Mouse (Mus musculus) neural tube, embryonic 13.5 days (tissue): ENCODE data around the gene 9530068E07Rik. TPM values are rescaled to one million over a fixed set of nuclear protein-coding genes. Genes with fewer than 3 reads are reported as not detected.
"Not testable (repeated sequence)": the region's sequence is repeated elsewhere in the genome, so short reads cannot be mapped to it uniquely, and the experiment has no call there.

Experiments
- ATAC-seq: fragments of 200-750 bp; cut with Nextera tagmentation; 2 replicates; pipeline ENCODE4 v1.8.0; 2017; ENCODE audit warnings: low read depth, mild to moderate bottlenecking, moderate TSS enrichment, moderate library complexity
- H3K27ac ChIP-seq: fragments of 300-500 bp; sonication (generic); replicated peaks from 2 replicates; pipeline ENCODE4 v1.5.1; 2015; ENCODE audit warnings: moderate library complexity, mild to moderate bottlenecking, inconsistent platforms
- H3K27me3 ChIP-seq: fragments of 300-500 bp; sonication (generic); 2 replicates; pipeline ENCODE4 v1.6.1; 2015; ENCODE audit warnings: mild to moderate bottlenecking, inconsistent platforms
- H3K36me3 ChIP-seq: fragments of 300-500 bp; sonication (generic); 2 replicates; pipeline ENCODE4 v1.6.1; 2015; ENCODE audit warnings: mild to moderate bottlenecking, inconsistent platforms
- H3K4me1 ChIP-seq: fragments of 300-500 bp; sonication (generic); replicated peaks from 2 replicates; pipeline ENCODE4 v1.6.1; 2015; ENCODE audit warnings: inconsistent platforms
- H3K4me2 ChIP-seq: fragments of 300-500 bp; sonication (generic); 2 replicates; pipeline ENCODE4 v1.6.1; 2015; ENCODE audit warnings: inconsistent platforms, mild to moderate bottlenecking, moderate library complexity
- H3K4me3 ChIP-seq: fragments of 300-500 bp; sonication (generic); 2 replicates; pipeline ENCODE4 v1.5.1; 2015; ENCODE audit warnings: mild to moderate bottlenecking, inconsistent platforms
- H3K9ac ChIP-seq: fragments of 300-500 bp; sonication (generic); 2 replicates; pipeline ENCODE4 v1.6.1; 2015; ENCODE audit warnings: moderate library complexity, mild to moderate bottlenecking, inconsistent platforms
- H3K9me3 ChIP-seq: fragments of 300-500 bp; sonication (generic); 2 replicates; pipeline ENCODE4 v1.6.1; 2016; ENCODE audit warnings: inconsistent platforms
- WGBS: fragments of 180-500 bp; shearing (Covaris S2); methylation state at CpG from one replicate; pipeline ENCODE4 v1.1.7; 2015; 5-methylcytosine and 5-hydroxymethylcytosine counted together
- polyA plus RNA-seq: library from polyadenylated mRNA; unstranded; fragments of >200 nt; fragmentation: Nextera tagmentation; extraction: Ambion mirVana; gene quantifications from 2 replicates; pipeline ENCODE4 v1.2.1, GENCODE M21; 2015

9530068E07Rik gene
- polyA plus RNA-seq = 123 and 147 TPM in 2 replicates

DNA sequence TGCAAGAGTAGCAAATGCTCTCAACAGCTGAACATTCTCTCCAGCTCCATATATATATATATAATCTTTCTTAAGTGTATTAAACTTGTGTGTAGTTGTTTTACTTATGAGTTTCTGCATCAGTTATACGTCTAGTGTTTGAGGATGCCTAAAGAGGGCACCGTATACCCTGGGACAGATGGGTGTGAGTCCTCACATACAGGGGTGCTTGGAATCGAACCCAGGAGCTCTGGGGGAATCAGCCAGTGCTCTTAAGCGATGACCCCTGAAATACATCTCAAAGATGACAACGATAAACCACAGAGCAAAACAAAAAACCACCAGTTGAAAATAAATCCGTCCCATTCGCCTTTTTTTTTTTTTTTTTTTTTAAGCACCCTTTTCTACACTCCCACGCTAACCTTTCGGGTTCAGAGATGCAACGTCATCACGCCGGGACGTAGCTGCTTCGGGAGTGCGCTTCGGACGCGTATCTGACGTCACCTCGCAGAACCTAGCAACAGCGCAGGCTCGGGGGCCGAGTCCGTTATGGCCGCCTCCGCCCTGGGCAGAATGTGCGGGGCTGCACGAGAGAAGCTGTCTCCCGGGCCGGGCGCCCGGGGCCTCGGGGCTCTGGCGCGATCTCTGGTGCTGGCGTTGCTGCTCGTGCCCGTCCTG is at the start of gene 9530068E07Rik:
Gene 9530068E07Rik (plus strand): TSS at position 489 of the 657 bp plus-strand sequence.
- H3K27ac ChIP-seq = peak within 1 kb of the TSS; percentile 93
- H3K4me1 ChIP-seq = peaks cover 41% of the 10 kb centered on the region
- H3K9ac ChIP-seq = peak within 1 kb of the TSS; percentile 96
- H3K4me2 ChIP-seq = peak within 1 kb of the TSS; percentile 83
- whole genome bisulfite sequencing = 1% methylated on average over 38 of the region's 38 CpGs
- H3K9me3 ChIP-seq = no peaks in the 10 kb centered on the region
- peak; percentile 95 for ATAC-seq
- no peaks in the 10 kb centered on the region for H3K27me3 ChIP-seq
- H3K4me3 ChIP-seq = peak within 1 kb of the TSS; percentile 97
- H3K36me3 ChIP-seq = no peaks in the 10 kb centered on the region

DNA sequence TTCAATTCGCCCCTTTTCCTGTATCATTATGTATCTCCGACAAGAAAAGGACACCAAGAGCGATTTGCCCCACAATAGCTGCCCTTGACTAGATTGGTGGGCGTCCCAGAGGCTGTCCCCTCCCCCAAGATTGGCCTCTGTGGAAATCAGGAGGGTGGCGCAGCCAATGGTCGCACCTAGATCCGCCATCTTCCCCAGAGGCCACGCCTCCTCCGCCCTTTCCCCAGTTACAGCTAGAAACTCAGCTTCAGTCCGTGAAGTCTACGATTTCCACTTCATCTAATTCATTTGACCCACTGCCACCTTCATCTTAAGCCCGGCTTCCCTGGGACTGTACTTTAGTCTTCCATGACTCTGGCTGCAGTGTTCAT is 49.6 kb upstream of the 9530068E07Rik start:
- peak overlapping the region; percentile 50 for H3K4me2 ChIP-seq
- no peak overlapping the region for H3K9ac ChIP-seq
- no peaks in the 10 kb centered on the region for H3K36me3 ChIP-seq
- H3K4me1 ChIP-seq = 0 out of 2 replicates have a peak, but pooled peaks cover 17% of the 10 kb centered on the region
- no peaks in the 10 kb centered on the region for H3K9me3 ChIP-seq
- H3K27ac ChIP-seq = peak overlapping the region; percentile 59; the same call in 1 of the 2 replicates
- no peaks in the 10 kb centered on the region for H3K27me3 ChIP-seq
- 4% methylated on average over 12 of the region's 12 CpGs for WGBS
- H3K4me3 ChIP-seq = peak overlapping the region; percentile 24
- ATAC-seq = peak; percentile 51; the same call in 1 of the 2 replicates

- 92% methylated on average over 4 of the region's 4 CpGs for WGBS
- Histone ChIP-seq H3K4me1 (0 out of 2 replicates have a peak, but pooled peaks cover 17% of the 10 kb centered on the region), H3K27me3 (no peaks in the 10 kb centered on the region), H3K4me3 (no peak overlapping the region), H3K9me3 (no peaks in the 10 kb centered on the region), H3K9ac (no peak overlapping the region), H3K36me3 (no peaks in the 10 kb centered on the region), H3K27ac (no peak overlapping the region), H3K4me2 (no peak overlapping the region)
- no peak for ATAC-seq
Observed at GRCm38 (mm10) chr11:52348156-52348555, 48.1 kb upstream of the 9530068E07Rik start.

DNA sequence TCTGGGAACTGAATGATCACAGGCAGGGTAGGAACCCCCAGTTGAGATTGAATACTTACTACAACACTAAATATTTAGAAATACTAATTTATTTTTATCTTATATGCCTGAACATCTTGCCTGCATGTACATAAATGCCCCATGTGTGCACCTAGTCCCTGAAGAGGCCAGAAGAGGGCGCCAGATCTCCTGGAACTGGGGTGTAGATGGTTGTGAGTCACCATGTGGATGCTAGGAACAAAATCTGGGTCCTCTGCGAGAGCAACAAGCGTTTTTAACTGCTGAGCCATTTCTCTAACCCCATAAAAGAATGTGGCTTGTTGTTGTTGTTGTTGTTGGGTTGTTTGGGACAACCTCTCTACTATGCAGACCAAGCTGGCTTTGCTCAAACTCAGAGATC is 47.5 kb upstream of the 9530068E07Rik start:
- H3K4me2 ChIP-seq = no peak overlapping the region
- no peaks in the 10 kb centered on the region for H3K27me3 ChIP-seq
- no peaks in the 10 kb centered on the region for H3K9me3 ChIP-seq
- H3K9ac ChIP-seq = no peak overlapping the region
- 72% methylated on average over 3 of the region's 3 CpGs for WGBS
- H3K4me1 ChIP-seq = 0 out of 2 replicates have a peak, but pooled peaks cover 17% of the 10 kb centered on the region
- ATAC-seq = no peak
- H3K36me3 ChIP-seq = no peaks in the 10 kb centered on the region
- H3K27ac ChIP-seq = no peak overlapping the region
- H3K4me3 ChIP-seq = no peak overlapping the region

DNA sequence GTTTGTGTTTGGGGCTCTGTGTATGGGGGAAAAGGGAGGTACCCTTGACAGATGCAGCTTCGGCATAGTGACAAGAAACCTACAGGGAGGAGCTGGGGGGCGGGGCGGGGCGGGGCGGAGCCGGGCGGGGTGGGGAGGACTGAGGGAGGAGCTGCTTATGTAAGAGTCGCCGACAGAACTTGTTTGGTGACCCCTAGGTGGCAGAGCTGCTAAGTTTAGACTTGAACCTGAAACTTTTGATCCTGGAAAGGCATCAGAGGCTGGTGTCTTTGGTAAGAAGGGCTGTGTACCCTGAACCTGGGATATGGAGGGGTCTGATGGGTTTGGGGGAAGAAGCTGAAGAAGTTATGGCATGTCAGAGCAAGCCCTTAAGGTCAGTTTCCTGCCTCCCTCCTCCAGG is 45.3 kb upstream of the 9530068E07Rik start:
- no peak overlapping the region for H3K9ac ChIP-seq
- no peak overlapping the region for H3K27ac ChIP-seq
- ATAC-seq = no peak
- no peaks in the 10 kb centered on the region for H3K36me3 ChIP-seq
- no peak overlapping the region for H3K4me2 ChIP-seq
- WGBS = 3% methylated on average over 9 of the region's 9 CpGs
- 0 out of 2 replicates have a peak, but pooled peaks cover 13% of the 10 kb centered on the region for H3K4me1 ChIP-seq
- no peaks in the 10 kb centered on the region for H3K27me3 ChIP-seq
- no peak overlapping the region for H3K4me3 ChIP-seq
- no peaks in the 10 kb centered on the region for H3K9me3 ChIP-seq

GRCm38 (mm10) chr11:52352271-52352670 is 44.0 kb upstream of the 9530068E07Rik start:
- ATAC-seq = no peak
- Histone ChIP-seq H3K36me3 (no peaks in the 10 kb centered on the region), H3K4me3 (no peak overlapping the region), H3K4me1 (0 out of 2 replicates have a peak, but pooled peaks cover 7% of the 10 kb centered on the region), H3K9me3 (no peaks in the 10 kb centered on the region), H3K4me2 (no peak overlapping the region), H3K27ac (no peak overlapping the region), H3K27me3 (no peaks in the 10 kb centered on the region), H3K9ac (no peak overlapping the region)
- 95% methylated on average over 3 of the region's 3 CpGs for WGBS

DNA sequence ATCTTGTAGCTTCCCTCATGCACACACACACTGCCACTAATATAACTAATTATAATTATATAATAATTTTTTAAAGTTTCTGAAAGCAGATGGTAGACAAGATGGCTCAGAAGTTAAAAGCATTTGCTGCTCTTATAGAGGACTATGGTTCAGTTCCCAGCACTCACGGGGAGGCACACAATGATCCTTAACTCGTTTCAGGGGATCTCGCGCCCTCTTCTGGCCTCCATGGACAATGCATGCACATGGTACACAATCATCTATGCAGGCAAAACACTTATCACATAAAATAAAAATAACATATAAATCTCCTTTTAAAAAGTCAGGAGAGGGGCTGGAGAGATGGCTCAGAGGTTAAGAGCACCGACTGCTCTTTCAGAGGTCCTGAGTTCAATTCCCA is 41.6 kb upstream of the 9530068E07Rik start:
- WGBS = 83% methylated on average over 5 of the region's 5 CpGs
- H3K27ac ChIP-seq = no peak overlapping the region
- no peak for ATAC-seq

DNA sequence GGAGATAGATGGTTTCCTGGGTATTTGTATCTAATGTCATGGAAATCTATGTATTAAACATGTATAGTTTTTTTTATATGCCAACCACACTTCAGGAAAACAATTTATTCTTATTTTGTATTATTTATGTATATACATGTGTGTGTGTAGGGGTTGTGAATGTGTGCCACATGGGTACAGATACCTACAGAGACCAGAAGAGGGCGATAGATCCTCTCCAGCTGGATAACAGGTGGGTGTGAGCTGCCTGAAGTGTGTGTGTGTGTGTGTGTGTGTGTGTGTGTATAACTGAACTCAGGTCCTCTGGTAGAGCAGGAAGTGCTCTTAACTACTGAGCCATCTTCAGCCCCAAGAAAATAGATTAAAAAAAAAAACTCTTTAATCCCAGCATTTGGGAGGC is 40.6 kb upstream of the 9530068E07Rik start:
- Histone ChIP-seq H3K4me3 (no peak overlapping the region), H3K4me1 (peaks cover 15% of the 10 kb centered on the region), H3K27me3 (0 out of 2 replicates have a peak, but pooled peaks cover 7% of the 10 kb centered on the region), H3K27ac (no peak overlapping the region), H3K9ac (no peak overlapping the region), H3K36me3 (no peaks in the 10 kb centered on the region), H3K9me3 (no peaks in the 10 kb centered on the region), H3K4me2 (no peak overlapping the region)
- 71% methylated on average over 1 of the region's 1 CpGs for WGBS
- ATAC-seq = no peak

More for the DNA sequence above, 41.6 kb upstream of the 9530068E07Rik start:
- H3K4me3 ChIP-seq = no peak overlapping the region
- H3K36me3 ChIP-seq = no peaks in the 10 kb centered on the region
- H3K27me3 ChIP-seq = 0 out of 2 replicates have a peak, but pooled peaks cover 7% of the 10 kb centered on the region
- no peak overlapping the region for H3K9ac ChIP-seq
- H3K4me2 ChIP-seq = no peak overlapping the region
- peaks cover 8% of the 10 kb centered on the region for H3K4me1 ChIP-seq
- H3K9me3 ChIP-seq = no peaks in the 10 kb centered on the region

- not testable (repeated sequence) for H3K36me3 ChIP-seq, H3K27me3 ChIP-seq, H3K4me2 ChIP-seq, H3K9me3 ChIP-seq, H3K4me3 ChIP-seq, ATAC-seq, H3K9ac ChIP-seq, H3K27ac ChIP-seq
- WGBS = 94% methylated on average over 5 of the region's 5 CpGs
- peaks cover 15% of the 10 kb centered on the region for H3K4me1 ChIP-seq
Observed at GRCm38 (mm10) chr11:52357091-52357490, 39.1 kb upstream of the 9530068E07Rik start.

GRCm38 (mm10) chr11:52358520-52358919 is 37.7 kb upstream of the 9530068E07Rik start:
- no peak for ATAC-seq
- Histone ChIP-seq H3K4me2 (no peak overlapping the region), H3K9me3 (no peaks in the 10 kb centered on the region), H3K27me3 (0 out of 2 replicates have a peak, but pooled peaks cover 7% of the 10 kb centered on the region), H3K4me3 (no peak overlapping the region), H3K9ac (no peak overlapping the region), H3K4me1 (peaks cover 28% of the 10 kb centered on the region), H3K36me3 (no peaks in the 10 kb centered on the region), H3K27ac (no peak overlapping the region)
- WGBS = 56% methylated on average over 4 of the region's 4 CpGs

- peak overlapping the region; percentile 93 for H3K27ac ChIP-seq
- H3K9ac ChIP-seq = peak overlapping the region; percentile 96
- 12% methylated on average over 22 of the region's 22 CpGs for WGBS
- peak overlapping the region; percentile 92 for H3K4me3 ChIP-seq
- H3K9me3 ChIP-seq = no peaks in the 10 kb centered on the region
- peak overlapping the region; percentile 97 for H3K4me2 ChIP-seq
- 0 out of 2 replicates have a peak, but pooled peaks cover 7% of the 10 kb centered on the region for H3K27me3 ChIP-seq
- peaks cover 42% of the 10 kb centered on the region for H3K4me1 ChIP-seq
- ATAC-seq = peak; percentile 48
- no peaks in the 10 kb centered on the region for H3K36me3 ChIP-seq
Observed at GRCm38 (mm10) chr11:52359686-52360470, 36.4 kb upstream of the 9530068E07Rik start.
